Mouse (Mus musculus) neural tube, embryonic 12.5 days (tissue): ENCODE results near the gene Cstf1. TPM values are rescaled to one million over a fixed set of nuclear protein-coding genes. Genes with fewer than 3 reads are reported as not detected.
A peak's percentile ranks its signal among the peaks of the same experiment; 100 is the strongest.

Experiments used
- ATAC-seq: fragments of 200-750 bp; cut with Nextera tagmentation; 2 replicates; pipeline ENCODE4 v1.8.0; 2017; ENCODE audit warnings: low read depth, mild to moderate bottlenecking, moderate TSS enrichment, moderate library complexity; ENCODE audit not compliant: low FRiP score
- H3K27ac ChIP-seq: fragments of 300-500 bp; sonication (generic); 2 replicates; pipeline ENCODE4 v1.5.1; 2016
- H3K27me3 ChIP-seq: fragments of 300-500 bp; sonication (generic); replicated peaks from 2 replicates; pipeline ENCODE4 v1.6.1; 2016; ENCODE audit warnings: mild to moderate bottlenecking
- H3K36me3 ChIP-seq: fragments of 300-500 bp; sonication (generic); 2 replicates; pipeline ENCODE4 v1.6.1; 2016; ENCODE audit warnings: mild to moderate bottlenecking
- H3K4me1 ChIP-seq: fragments of 300-500 bp; sonication (generic); 2 replicates; pipeline ENCODE4 v1.6.1; 2016
- H3K4me2 ChIP-seq: fragments of 300-500 bp; sonication (generic); replicated peaks from 2 replicates; pipeline ENCODE4 v1.6.1; 2016; ENCODE audit warnings: mild to moderate bottlenecking
- H3K4me3 ChIP-seq: fragments of 300-500 bp; sonication (generic); 2 replicates; pipeline ENCODE4 v1.5.1; 2016
- H3K9ac ChIP-seq: fragments of 300-500 bp; sonication (generic); 2 replicates; pipeline ENCODE4 v1.6.1; 2016; ENCODE audit warnings: mild to moderate bottlenecking
- H3K9me3 ChIP-seq: fragments of 300-500 bp; sonication (generic); 2 replicates; pipeline ENCODE4 v1.6.1; 2016; ENCODE audit warnings: mild to moderate bottlenecking
- WGBS: fragments of 180-500 bp; shearing (Covaris S2); methylation state at CpG from one replicate; pipeline ENCODE4 v1.1.7; 2016; 5-methylcytosine and 5-hydroxymethylcytosine counted together
- polyA plus RNA-seq: library from polyadenylated mRNA; unstranded; fragments of >200 nt; fragmentation: Nextera tagmentation; extraction: Ambion mirVana; gene quantifications from 2 replicates; pipeline ENCODE4 v1.2.1, GENCODE M21; 2016

The Cstf1 gene
- polyA plus RNA-seq, 1 experiment from 2014 or later: 37.7 TPM

DNA sequence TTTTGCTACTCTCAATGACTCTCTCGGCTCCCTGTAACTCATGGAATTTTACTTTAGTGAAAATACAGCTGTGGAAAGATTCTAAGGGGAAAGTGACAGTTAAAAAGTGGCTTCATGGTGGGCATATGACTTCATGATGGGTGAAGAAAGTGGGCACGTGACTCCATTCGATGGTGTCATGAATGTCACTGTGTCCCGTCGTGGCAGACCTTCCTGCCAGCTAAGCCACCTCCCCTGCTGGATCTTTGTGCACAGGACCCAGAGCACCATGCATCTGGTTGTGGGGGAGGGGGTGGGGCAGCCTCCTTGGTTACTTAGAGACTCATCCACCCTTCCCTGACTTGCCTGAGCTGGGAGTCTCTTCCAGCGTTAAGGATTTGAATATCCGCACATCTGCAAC, 33.8 kb downstream of the Cstf1 start:
- H3K9ac ChIP-seq: no peak overlapping the region
- ATAC-seq: no peak
- H3K4me1 ChIP-seq: no peaks in the 10 kb centered on the region
- no peak overlapping the region for H3K27ac ChIP-seq
- H3K4me3 ChIP-seq: no peak overlapping the region
- no peak overlapping the region for H3K4me2 ChIP-seq
- WGBS: 60% methylated on average over 7 of the region's 7 CpGs
- H3K9me3 ChIP-seq: no peaks in the 10 kb centered on the region
- H3K36me3 ChIP-seq: no peaks in the 10 kb centered on the region
- no peaks in the 10 kb centered on the region for H3K27me3 ChIP-seq

- Histone ChIP-seq H3K4me1 (no peaks in the 10 kb centered on the region), H3K27me3 (no peaks in the 10 kb centered on the region), H3K9me3 (no peaks in the 10 kb centered on the region), H3K4me3 (no peak overlapping the region), H3K27ac (no peak overlapping the region), H3K36me3 (no peaks in the 10 kb centered on the region), H3K4me2 (no peak overlapping the region), H3K9ac (no peak overlapping the region)
- 78% methylated on average over 3 of the region's 3 CpGs for WGBS
- ATAC-seq: no peak
Observed at GRCm38 (mm10) chr2:172405011-172405410, 34.5 kb downstream of the Cstf1 start.

- Histone ChIP-seq H3K27me3 (no peaks in the 10 kb centered on the region), H3K27ac (no peak overlapping the region), H3K36me3 (no peaks in the 10 kb centered on the region), H3K4me3 (no peak overlapping the region), H3K4me1 (no peaks in the 10 kb centered on the region), H3K4me2 (no peak overlapping the region), H3K9me3 (no peaks in the 10 kb centered on the region), H3K9ac (no peak overlapping the region)
- ATAC-seq: no peak
- WGBS: 82% methylated on average over 4 of the region's 4 CpGs
Observed at GRCm38 (mm10) chr2:172406173-172406572, 35.7 kb downstream of the Cstf1 start.

GRCm38 (mm10) chr2:172407499-172407898, 37.0 kb downstream of the Cstf1 start:
- Histone ChIP-seq H3K27me3 (no peaks in the 10 kb centered on the region), H3K27ac (no peak overlapping the region), H3K4me3 (no peak overlapping the region), H3K4me1 (0 out of 2 replicates have a peak, but pooled peaks cover under 1% of the 10 kb centered on the region), H3K9me3 (no peaks in the 10 kb centered on the region), H3K36me3 (no peaks in the 10 kb centered on the region), H3K4me2 (no peak overlapping the region), H3K9ac (no peak overlapping the region)
- 79% methylated on average over 2 of the region's 2 CpGs for WGBS
- ATAC-seq: no peak

GRCm38 (mm10) chr2:172410686-172411085, 40.2 kb downstream of the Cstf1 start:
- Histone ChIP-seq H3K27me3 (no peaks in the 10 kb centered on the region), H3K27ac (no peak overlapping the region), H3K4me3 (no peak overlapping the region), H3K36me3 (no peaks in the 10 kb centered on the region), H3K4me2 (no peak overlapping the region), H3K4me1 (0 out of 2 replicates have a peak, but pooled peaks cover 9% of the 10 kb centered on the region), H3K9me3 (no peaks in the 10 kb centered on the region), H3K9ac (no peak overlapping the region)
- 90% methylated on average over 2 of the region's 2 CpGs for WGBS
- ATAC-seq: no peak

GRCm38 (mm10) chr2:172411091-172411490, 40.6 kb downstream of the Cstf1 start:
- 0 out of 2 replicates have a peak, but pooled peaks cover 9% of the 10 kb centered on the region for H3K4me1 ChIP-seq
- no peaks in the 10 kb centered on the region for H3K27me3 ChIP-seq
- 78% methylated on average over 11 of the region's 11 CpGs for WGBS
- no peak overlapping the region for H3K4me3 ChIP-seq
- H3K9me3 ChIP-seq: no peaks in the 10 kb centered on the region
- no peak overlapping the region for H3K27ac ChIP-seq
- H3K9ac ChIP-seq: no peak overlapping the region
- H3K36me3 ChIP-seq: no peaks in the 10 kb centered on the region
- ATAC-seq: no peak
- no peak overlapping the region for H3K4me2 ChIP-seq

GRCm38 (mm10) chr2:172412454-172412853, 42.0 kb downstream of the Cstf1 start:
- peak; percentile 56 for ATAC-seq
- WGBS: 25% methylated on average over 9 of the region's 9 CpGs
- no peak overlapping the region for H3K27ac ChIP-seq

GRCm38 (mm10) chr2:172413273-172413672, 42.8 kb downstream of the Cstf1 start:
- no peak for ATAC-seq
- no peak overlapping the region for H3K27ac ChIP-seq
- H3K4me2 ChIP-seq: no peak overlapping the region
- no peak overlapping the region for H3K9ac ChIP-seq
- no peaks in the 10 kb centered on the region for H3K27me3 ChIP-seq
- H3K9me3 ChIP-seq: no peaks in the 10 kb centered on the region
- H3K4me1 ChIP-seq: 0 out of 2 replicates have a peak, but pooled peaks cover 9% of the 10 kb centered on the region
- 32% methylated on average over 4 of the region's 4 CpGs for WGBS
- no peak overlapping the region for H3K4me3 ChIP-seq
- H3K36me3 ChIP-seq: no peaks in the 10 kb centered on the region

More at GRCm38 (mm10) chr2:172412454-172412853, 42.0 kb downstream of the Cstf1 start:
- Histone ChIP-seq H3K4me2 (peak overlapping the region; percentile 28; the same call in 1 of the 2 replicates), H3K9ac (no peak overlapping the region), H3K9me3 (no peaks in the 10 kb centered on the region), H3K4me3 (no peak overlapping the region), H3K36me3 (no peaks in the 10 kb centered on the region), H3K27me3 (no peaks in the 10 kb centered on the region), H3K4me1 (0 out of 2 replicates have a peak, but pooled peaks cover 9% of the 10 kb centered on the region)

DNA sequence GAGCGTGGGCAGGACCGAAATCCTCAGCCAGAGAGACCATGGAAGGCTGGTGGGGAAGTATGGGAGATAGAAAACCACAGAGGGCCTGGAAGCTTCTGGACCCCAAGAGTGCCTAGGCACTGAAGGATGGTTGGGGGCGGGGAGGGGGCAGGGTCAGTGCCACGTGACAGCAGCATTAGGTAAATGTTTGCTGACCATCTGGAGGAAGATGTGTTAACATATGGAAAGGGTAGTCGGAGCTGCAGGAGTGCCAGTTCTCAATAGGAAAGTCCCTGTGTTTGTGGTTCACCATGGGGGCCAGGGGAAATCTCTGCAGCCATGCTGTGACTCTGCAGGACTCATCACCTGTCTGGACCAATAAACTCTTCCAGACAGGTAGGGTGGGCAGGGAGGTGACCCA, 43.4 kb downstream of the Cstf1 start:
- Histone ChIP-seq H3K27me3 (no peaks in the 10 kb centered on the region), H3K36me3 (no peaks in the 10 kb centered on the region), H3K4me1 (0 out of 2 replicates have a peak, but pooled peaks cover 9% of the 10 kb centered on the region), H3K4me2 (no peak overlapping the region), H3K9ac (no peak overlapping the region), H3K27ac (no peak overlapping the region), H3K9me3 (no peaks in the 10 kb centered on the region), H3K4me3 (no peak overlapping the region)
- 51% methylated on average over 5 of the region's 5 CpGs for WGBS
- no peak for ATAC-seq

DNA sequence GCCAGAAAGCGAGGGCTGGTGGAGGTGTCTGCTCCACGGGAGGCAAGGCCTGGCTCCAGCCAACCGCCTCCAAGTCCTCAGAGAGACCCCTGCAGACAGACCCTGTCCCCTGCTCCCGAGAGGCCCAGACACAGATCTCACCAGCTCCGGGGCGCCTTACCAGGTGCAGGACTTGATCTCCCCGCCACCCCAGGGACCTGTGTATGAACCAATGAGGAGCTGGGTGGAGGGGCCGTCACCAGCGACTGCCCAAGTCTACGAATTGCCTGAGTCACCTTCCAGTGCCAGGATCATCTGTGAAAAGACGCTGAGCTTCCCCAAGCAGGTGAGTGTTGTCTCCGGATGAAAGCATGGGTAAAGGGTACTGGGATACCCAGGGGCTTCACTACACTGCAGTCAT, 45.7 kb downstream of the Cstf1 start:
- Histone ChIP-seq H3K4me3 (no peak overlapping the region), H3K9me3 (no peaks in the 10 kb centered on the region), H3K27ac (no peak overlapping the region), H3K9ac (no peak overlapping the region), H3K27me3 (no peaks in the 10 kb centered on the region), H3K4me1 (0 out of 2 replicates have a peak, but pooled peaks cover 9% of the 10 kb centered on the region), H3K36me3 (no peaks in the 10 kb centered on the region), H3K4me2 (no peak overlapping the region)
- WGBS: 66% methylated on average over 12 of the region's 12 CpGs
- ATAC-seq: no peak

- Histone ChIP-seq H3K9me3 (no peaks in the 10 kb centered on the region), H3K27me3 (no peaks in the 10 kb centered on the region), H3K36me3 (no peaks in the 10 kb centered on the region), H3K4me3 (no peak overlapping the region), H3K4me2 (no peak overlapping the region), H3K4me1 (0 out of 2 replicates have a peak, but pooled peaks cover 9% of the 10 kb centered on the region), H3K9ac (no peak overlapping the region), H3K27ac (no peak overlapping the region)
- 87% methylated on average over 5 of the region's 5 CpGs for WGBS
- ATAC-seq: no peak
Observed at GRCm38 (mm10) chr2:172416876-172417275, 46.4 kb downstream of the Cstf1 start.

GRCm38 (mm10) chr2:172418208-172418607, 47.7 kb downstream of the Cstf1 start:
- no peak for ATAC-seq
- Histone ChIP-seq H3K4me3 (no peak overlapping the region), H3K4me1 (0 out of 2 replicates have a peak, but pooled peaks cover 2% of the 10 kb centered on the region), H3K9me3 (no peaks in the 10 kb centered on the region), H3K36me3 (no peaks in the 10 kb centered on the region), H3K27ac (no peak overlapping the region), H3K4me2 (no peak overlapping the region), H3K27me3 (no peaks in the 10 kb centered on the region), H3K9ac (no peak overlapping the region)
- WGBS: 89% methylated on average over 5 of the region's 5 CpGs

DNA sequence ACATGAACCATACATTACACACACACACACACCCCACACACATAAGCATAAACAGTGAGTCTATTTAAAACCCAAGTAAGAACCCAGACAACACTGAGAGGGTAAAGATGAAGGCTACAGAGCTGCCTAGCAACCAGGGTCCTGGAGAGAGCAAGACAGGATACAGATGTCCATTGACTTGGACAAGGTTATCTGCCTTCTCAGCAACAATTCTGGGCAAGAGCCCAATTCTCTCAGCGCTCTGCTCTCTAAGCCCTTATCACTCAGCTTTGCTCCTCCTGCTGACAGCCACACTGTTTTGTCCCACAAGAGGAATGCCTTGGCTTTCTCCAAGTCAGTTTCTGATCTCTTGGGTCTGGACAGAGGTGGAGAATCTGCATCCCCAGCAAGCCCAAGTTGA, 60.1 kb downstream of the Cstf1 start:
- H3K27me3 ChIP-seq: no peaks in the 10 kb centered on the region; the same call in 1 of the 2 replicates
- no peaks in the 10 kb centered on the region for H3K9me3 ChIP-seq
- no peaks in the 10 kb centered on the region for H3K4me1 ChIP-seq
- H3K36me3 ChIP-seq: no peaks in the 10 kb centered on the region
- H3K4me2 ChIP-seq: no peak overlapping the region
- H3K9ac ChIP-seq: no peak overlapping the region
- no peak for ATAC-seq
- WGBS: 89% methylated on average over 1 of the region's 1 CpGs
- H3K27ac ChIP-seq: no peak overlapping the region
- H3K4me3 ChIP-seq: no peak overlapping the region
